Mouse (Mus musculus) layer of hippocampus, postnatal 25 days (tissue): ENCODE data around the gene Clec16a. TPM values are rescaled to one million over a fixed set of nuclear protein-coding genes. Genes with fewer than 3 reads are reported as not detected.
A peak's percentile ranks its signal among the peaks of the same experiment; 100 is the strongest.

ENCODE experiments used
- DNase-seq, 2 experiments: peaks; one replicate each; pipeline ENCODE4 v3.0.0; 2022; ENCODE audit warnings: mixed read lengths in 2 of 2, low spot score in 1 of 2; ENCODE audit errors: extremely low spot score in 1 of 2
- total RNA-seq, 2 experiments: library from RNA; stranded (reverse); gene quantifications; 2 replicates each; pipeline ENCODE4 v1.2.3; 2021

Gene Clec16a
- total RNA-seq, 2 experiments from 2014 or later = 97.5 to 98.9 TPM

GRCm38 (mm10) chr16:10533781-10534180 lies 11.4 kb upstream of the Clec16a start:
- DNase-seq = no peak

GRCm38 (mm10) chr16:10534567-10534966 lies 10.6 kb upstream of the Clec16a start:
- no peak for DNase-seq

GRCm38 (mm10) chr16:10536323-10536722 lies 8.8 kb upstream of the Clec16a start:
- DNase-seq = no peak

GRCm38 (mm10) chr16:10536961-10537360 lies 8.2 kb upstream of the Clec16a start:
- no peak for DNase-seq

- DNase-seq = no peak
Measured at GRCm38 (mm10) chr16:10540763-10541597, 4.2 kb upstream of the Clec16a start.

GRCm38 (mm10) chr16:10541598-10541930 lies 3.6 kb upstream of the Clec16a start:
- no peak for DNase-seq

- no peak for DNase-seq
Measured at GRCm38 (mm10) chr16:10542266-10542665, 2.9 kb upstream of the Clec16a start.

- DNase-seq = peak; percentile 84 to 88
Measured at GRCm38 (mm10) chr16:10542698-10543365, 2.3 kb upstream of the Clec16a start, which contains the start of gene Dexi. Dexi (minus strand) TSS chr16:10543054.

GRCm38 (mm10) chr16:10546865-10547264 lies 1.7 kb downstream of the Clec16a start:
- DNase-seq = no peak

- no peak for DNase-seq
Measured at GRCm38 (mm10) chr16:10548938-10549337, 3.8 kb downstream of the Clec16a start.

GRCm38 (mm10) chr16:10549600-10549999 lies 4.5 kb downstream of the Clec16a start:
- peak in 1 of 2 experiments; percentile 39 for DNase-seq

GRCm38 (mm10) chr16:10551592-10551991 lies 6.5 kb downstream of the Clec16a start:
- DNase-seq = no peak

GRCm38 (mm10) chr16:10553858-10554257 lies 8.7 kb downstream of the Clec16a start:
- no peak for DNase-seq

GRCm38 (mm10) chr16:10559991-10560390 lies 14.9 kb downstream of the Clec16a start:
- DNase-seq = no peak

GRCm38 (mm10) chr16:10565278-10565885 lies 20.2 kb downstream of the Clec16a start:
- DNase-seq = peak; percentile 41 to 71

GRCm38 (mm10) chr16:10567153-10567552 lies 22.0 kb downstream of the Clec16a start:
- DNase-seq = no peak

GRCm38 (mm10) chr16:10569809-10570395 lies 24.8 kb downstream of the Clec16a start:
- DNase-seq = no peak

GRCm38 (mm10) chr16:10570708-10571107 lies 25.6 kb downstream of the Clec16a start:
- DNase-seq = peak in 1 of 2 experiments; percentile 78

- DNase-seq = no peak
Measured at GRCm38 (mm10) chr16:10571820-10572219, 26.7 kb downstream of the Clec16a start.

GRCm38 (mm10) chr16:10574936-10575335 lies 29.8 kb downstream of the Clec16a start:
- no peak for DNase-seq

GRCm38 (mm10) chr16:10575915-10576314 lies 30.8 kb downstream of the Clec16a start:
- DNase-seq = no peak
